Mouse (Mus musculus): ENCODE results near the gene Fbxl17. TPM values are rescaled to one million over a fixed set of nuclear protein-coding genes. Genes with fewer than 3 reads are reported as not detected.

Gene Fbxl17
- total and polyA plus RNA-seq, 3 experiments = 5.0 to 9.7 TPM; not detected in 1

DNA sequence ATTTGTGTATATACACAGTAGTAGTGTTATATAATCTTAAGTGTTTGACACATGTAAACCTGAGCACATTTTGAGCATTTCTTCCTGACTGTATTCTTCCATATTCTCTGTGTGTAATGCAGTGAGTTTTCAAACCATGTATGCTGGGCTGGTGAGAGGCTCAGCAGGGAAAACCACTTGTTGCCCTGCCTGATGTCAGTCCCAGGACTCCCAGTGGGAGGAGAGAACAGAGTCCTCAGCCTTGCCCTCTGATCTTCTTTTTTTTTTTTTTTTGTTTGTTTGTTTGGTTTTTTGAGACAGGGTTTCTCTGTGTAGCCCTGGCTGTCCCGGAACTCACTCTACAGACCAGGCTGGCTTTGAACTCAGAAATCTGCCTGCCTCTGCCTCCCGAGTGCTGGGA is 321.5 kb downstream of the Fbxl17 start:
- Histone ChIP-seq H3K36me3 (ENCODE audit: control insufficient read depth in 1 of 2, insufficient read depth in 2 of 2, low read length in 2 of 2) (peaks cover 0 to 3% of the 10 kb centered on the region in 2 experiments; a peak in 2 of 4 replicates), H3K9me3 (replicated peaks; ENCODE audit: insufficient read depth, low read length) (no peaks in the 10 kb centered on the region), H3K79me2 (ENCODE audit: control insufficient read depth, insufficient read depth, low read length, poor library complexity) (no peaks in the 10 kb centered on the region), H3K27ac (ENCODE audit: control insufficient read depth, low read depth, low read length) (no peak overlapping the region), H3K4me3 (ENCODE audit: control insufficient read depth in 1 of 2, insufficient read depth in 1 of 2, low read depth in 2 of 2, low read length in 2 of 2) (no peak overlapping the region), H3K4me1 (ENCODE audit: control insufficient read depth in 1 of 2, insufficient read depth in 2 of 2, low read length in 2 of 2) (peaks cover 2 to 3% of the 10 kb centered on the region in 2 experiments; a peak in 1 of 4 replicates), H3K27me3 (ENCODE audit: control insufficient read depth in 1 of 2, insufficient read depth in 2 of 2, low read length in 2 of 2) (no peaks in the 10 kb centered on the region), H3K9ac (ENCODE audit: control insufficient read depth, low read depth, low read length, poor library complexity, severe bottlenecking) (no peak overlapping the region)
- no peak for DNase-seq (ENCODE audit: low read depth, low spot score)
- no peak for TF ChIP-seq E2F4 (IDR thresholded peaks at IDR 0.05; ENCODE audit: borderline replicate concordance, low read depth, low read length)

DNA sequence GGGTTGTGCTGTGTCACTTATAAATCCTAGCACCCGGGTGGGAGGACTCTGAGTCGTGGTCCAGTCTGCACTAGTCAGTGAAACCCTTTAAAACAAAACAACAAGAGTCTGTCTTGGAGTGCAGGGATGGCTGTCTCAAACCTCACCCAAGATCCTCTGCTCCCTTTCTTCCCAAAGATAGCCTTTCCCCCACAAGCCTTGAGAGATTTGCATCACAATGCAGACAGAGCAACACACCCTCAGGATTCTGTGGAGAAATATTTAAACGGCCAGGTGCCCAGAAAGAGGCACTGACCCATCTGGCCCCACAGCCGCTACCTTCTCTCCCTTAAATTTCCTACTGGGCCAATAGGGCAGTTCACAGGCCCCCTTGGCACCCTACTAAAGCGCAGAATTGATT is 323.4 kb downstream of the Fbxl17 start:
- Histone ChIP-seq H3K27ac (ENCODE audit: control insufficient read depth, low read depth, low read length) (no peak overlapping the region), H3K4me3 (ENCODE audit: control insufficient read depth in 1 of 2, insufficient read depth in 1 of 2, low read depth in 2 of 2, low read length in 2 of 2) (no peak overlapping the region), H3K4me1 (ENCODE audit: control insufficient read depth in 1 of 2, insufficient read depth in 2 of 2, low read length in 2 of 2) (peaks cover 2 to 3% of the 10 kb centered on the region in 2 experiments; a peak in 1 of 4 replicates), H3K9me3 (replicated peaks; ENCODE audit: insufficient read depth, low read length) (no peaks in the 10 kb centered on the region), H3K27me3 (ENCODE audit: control insufficient read depth in 1 of 2, insufficient read depth in 2 of 2, low read length in 2 of 2) (no peaks in the 10 kb centered on the region), H3K36me3 (ENCODE audit: control insufficient read depth in 1 of 2, insufficient read depth in 2 of 2, low read length in 2 of 2) (peaks cover 0 to 3% of the 10 kb centered on the region in 2 experiments; a peak in 2 of 4 replicates), H3K79me2 (ENCODE audit: control insufficient read depth, insufficient read depth, low read length, poor library complexity) (no peaks in the 10 kb centered on the region), H3K9ac (ENCODE audit: control insufficient read depth, low read depth, low read length, poor library complexity, severe bottlenecking) (no peak overlapping the region)
- no peak for DNase-seq (ENCODE audit: low read depth, low spot score)
- TF ChIP-seq GABPA (IDR thresholded peaks at IDR 0.05; ENCODE audit: low read depth, low read length) (no peak), ZKSCAN1 (IDR thresholded peaks at IDR 0.05; ENCODE audit: low read depth, low read length) (no peak), TBP (IDR thresholded peaks at IDR 0.05; ENCODE audit: low read depth, low read length) (no peak), EP300 (IDR thresholded peaks at IDR 0.05; ENCODE audit: low read depth in 1 of 2, low read length in 2 of 2) (no peak), GATA1 (IDR thresholded peaks at IDR 0.05; ENCODE audit: low read depth, low read length) (no peak), MEF2A (IDR thresholded peaks at IDR 0.05; ENCODE audit: extremely low read depth, insufficient replicate concordance, low read depth, low read length, poor library complexity, severe bottlenecking) (no peak), RCOR1 (IDR thresholded peaks at IDR 0.05; ENCODE audit: low read depth, low read length) (no peak), MAFK (IDR thresholded peaks at IDR 0.05; ENCODE audit: borderline replicate concordance, low read depth, low read length) (no peak), USF1 (IDR thresholded peaks at IDR 0.05; ENCODE audit: low read depth, low read length) (no peak), CHD2 (IDR thresholded peaks at IDR 0.05; ENCODE audit: low read length) (no peak), TCF12 (IDR thresholded peaks at IDR 0.05; ENCODE audit: low read depth, low read length) (no peak), ELF1 (IDR thresholded peaks at IDR 0.05; ENCODE audit: low read depth, low read length) (no peak), NRF1 (IDR thresholded peaks at IDR 0.05; ENCODE audit: insufficient read depth, low read depth, low read length, poor library complexity, severe bottlenecking) (no peak)

DNA sequence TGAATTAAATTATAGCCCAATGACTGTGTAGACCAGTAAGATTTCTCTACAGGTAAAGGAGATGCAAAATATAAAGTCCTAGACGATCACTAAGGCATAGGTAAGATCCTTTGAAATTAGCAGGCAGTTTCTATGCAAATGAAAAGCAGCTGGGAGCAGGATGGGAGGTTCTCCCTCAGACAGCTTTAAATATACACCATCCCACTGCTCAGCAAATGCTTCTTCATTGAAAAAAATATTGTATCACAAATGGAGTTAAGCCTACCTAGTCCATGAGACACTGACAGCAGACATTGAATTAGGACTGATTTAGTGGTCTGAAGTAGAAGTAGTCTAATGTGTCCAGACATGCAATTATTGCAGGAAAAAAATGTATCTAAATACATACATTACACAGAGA is 327.1 kb downstream of the Fbxl17 start:
- Histone ChIP-seq H3K79me2 (ENCODE audit: control insufficient read depth, insufficient read depth, low read length, poor library complexity) (no peaks in the 10 kb centered on the region), H3K36me3 (ENCODE audit: control insufficient read depth in 1 of 2, insufficient read depth in 2 of 2, low read length in 2 of 2) (no peaks in the 10 kb centered on the region), H3K9me3 (replicated peaks; ENCODE audit: insufficient read depth, low read length) (no peaks in the 10 kb centered on the region), H3K4me3 (ENCODE audit: control insufficient read depth in 1 of 2, insufficient read depth in 1 of 2, low read depth in 2 of 2, low read length in 2 of 2) (no peak overlapping the region), H3K27ac (ENCODE audit: control insufficient read depth, low read depth, low read length) (no peak overlapping the region), H3K4me1 (ENCODE audit: control insufficient read depth in 1 of 2, insufficient read depth in 2 of 2, low read length in 2 of 2) (no peaks in the 10 kb centered on the region), H3K9ac (ENCODE audit: control insufficient read depth, low read depth, low read length, poor library complexity, severe bottlenecking) (no peak overlapping the region), H3K27me3 (ENCODE audit: control insufficient read depth in 1 of 2, insufficient read depth in 2 of 2, low read length in 2 of 2) (no peaks in the 10 kb centered on the region)
- no peak for DNase-seq (ENCODE audit: low read depth, low spot score)
- TF ChIP-seq ZMIZ1 (IDR thresholded peaks at IDR 0.05; ENCODE audit: low read depth, low read length) = no peak
- no peak for TF ChIP-seq ZC3H11A (IDR thresholded peaks at IDR 0.05; ENCODE audit: low read depth, low read length)

Measured in MEL (cell line).